Mouse (Mus musculus): ENCODE data around the gene Prkcz. TPM values are rescaled to one million over a fixed set of nuclear protein-coding genes. Genes with fewer than 3 reads are reported as not detected.

Gene Prkcz
- polyA plus RNA-seq, 1 experiment from 2014 or later, result 6.3 TPM

DNA sequence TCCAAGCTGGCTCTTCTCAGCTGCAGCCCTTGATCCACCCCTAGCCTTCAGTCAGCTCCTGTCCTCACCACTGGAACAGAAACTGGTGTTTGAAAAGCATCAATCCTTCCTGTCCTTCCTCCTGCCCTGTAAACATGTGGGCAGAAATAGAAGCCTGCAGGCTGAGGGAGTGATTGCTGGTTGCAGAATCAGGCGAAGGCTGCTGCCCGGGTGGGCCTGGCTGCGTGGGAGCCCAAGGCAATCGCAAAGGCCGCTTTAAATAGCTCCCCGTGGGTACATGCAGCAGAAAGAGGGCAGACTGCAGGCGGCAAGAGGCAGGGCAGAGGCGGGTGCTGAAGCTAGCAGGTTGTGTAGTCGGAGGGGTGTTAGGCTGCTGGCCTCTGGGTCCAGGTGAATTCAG is 21.6 kb upstream of the Prkcz start:
- no peak overlapping the region for H3K4me3 ChIP-seq
- H3K9me3 ChIP-seq (replicated peaks), result no peaks in the 10 kb centered on the region
- no peak overlapping the region for H3K9ac ChIP-seq
- H3K4me2 ChIP-seq, result no peak overlapping the region
- WGBS, result 25% methylated on average over 9 of the region's 9 CpGs
- H3K36me3 ChIP-seq, result no peaks in the 10 kb centered on the region
- H3K27ac ChIP-seq, result no peak overlapping the region
- peaks cover 20% of the 10 kb centered on the region for H3K27me3 ChIP-seq
- no peak for ATAC-seq (replicated peaks; ENCODE audit: insufficient number of reproducible peaks, insufficient read depth, low FRiP score, low read depth)
- no peaks in the 10 kb centered on the region for H3K4me1 ChIP-seq (replicated peaks)

DNA sequence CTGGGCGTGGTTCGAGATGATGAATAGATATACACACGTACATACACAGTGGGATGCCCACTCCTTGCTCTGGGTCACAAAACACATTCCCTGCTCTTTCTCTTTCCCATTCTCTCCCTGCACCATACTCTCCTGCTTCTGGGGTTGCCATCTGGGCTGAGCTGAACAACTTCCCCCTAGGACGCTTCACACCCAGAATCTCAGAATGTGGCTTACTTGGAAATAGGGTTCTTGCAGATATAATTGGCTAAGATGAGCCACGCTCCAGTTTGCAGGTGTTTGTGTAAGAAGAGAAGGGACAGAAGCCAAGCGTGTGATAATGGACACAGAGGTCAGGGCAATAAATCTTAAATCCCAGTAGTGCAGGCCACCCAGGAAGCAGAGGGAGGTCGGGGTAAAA is 20.8 kb upstream of the Prkcz start:
- Histone ChIP-seq H3K4me2 (no peak overlapping the region), H3K4me3 (no peak overlapping the region), H3K4me1 (replicated peaks) (no peaks in the 10 kb centered on the region), H3K9me3 (replicated peaks) (no peaks in the 10 kb centered on the region), H3K27ac (no peak overlapping the region), H3K9ac (no peak overlapping the region), H3K27me3 (peaks cover 20% of the 10 kb centered on the region), H3K36me3 (no peaks in the 10 kb centered on the region)
- no peak for ATAC-seq (replicated peaks; ENCODE audit: insufficient number of reproducible peaks, insufficient read depth, low FRiP score, low read depth)
- 55% methylated on average over 7 of the region's 7 CpGs for WGBS

DNA sequence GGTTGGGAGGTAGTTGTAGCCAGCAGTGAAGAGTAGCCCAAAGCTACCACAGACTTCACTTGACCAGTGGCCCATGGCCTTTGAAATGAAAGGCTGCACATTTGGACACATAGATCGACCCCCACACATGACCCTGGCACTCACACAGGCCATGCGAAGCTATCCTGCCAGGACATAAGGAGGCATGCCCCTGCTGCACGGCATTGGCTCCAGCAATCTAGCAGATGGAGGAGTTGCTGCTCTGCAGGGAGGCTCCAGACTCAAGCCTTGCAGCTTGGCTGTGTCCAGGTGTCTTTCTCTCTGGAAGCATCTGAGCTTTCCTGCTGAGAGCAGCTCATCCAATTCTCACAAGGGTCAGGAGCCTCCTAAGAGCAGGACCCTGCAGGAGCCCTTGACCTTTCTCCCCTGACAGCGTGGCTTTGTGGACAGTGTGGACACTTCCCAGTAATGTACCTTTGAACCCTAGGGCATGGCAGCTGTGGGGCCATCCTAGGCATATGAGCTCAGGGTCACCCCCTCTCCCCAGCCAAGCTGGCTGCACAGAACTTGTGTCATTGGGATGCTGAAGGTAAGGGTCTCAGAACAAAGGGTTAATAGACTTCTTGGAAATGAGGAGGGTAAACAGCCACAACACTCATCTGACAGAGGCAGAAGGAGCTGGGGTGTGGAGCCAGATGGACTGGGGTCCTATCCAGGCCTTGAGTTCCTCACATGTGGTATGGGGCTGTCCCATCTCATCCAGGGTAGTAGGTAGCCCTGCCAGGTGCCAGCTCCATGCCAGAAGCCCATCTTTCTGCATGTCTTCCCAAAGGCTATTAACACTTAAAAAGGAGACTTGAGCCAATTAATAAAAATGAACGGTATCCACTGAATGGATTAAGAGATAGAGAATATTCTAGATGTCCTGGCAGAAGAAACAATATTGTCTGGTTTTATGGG is 10.9 kb upstream of the Prkcz start:
- no peak overlapping the region for H3K27ac ChIP-seq
- ATAC-seq (replicated peaks; ENCODE audit: insufficient number of reproducible peaks, insufficient read depth, low FRiP score, low read depth), result no peak
- no peak overlapping the region for H3K4me2 ChIP-seq
- H3K4me1 ChIP-seq (replicated peaks), result no peaks in the 10 kb centered on the region
- WGBS, result 68% methylated on average over 5 of the region's 5 CpGs
- peaks cover 11% of the 10 kb centered on the region; the same call in 1 of the 2 replicates for H3K27me3 ChIP-seq
- H3K9ac ChIP-seq, result no peak overlapping the region
- H3K36me3 ChIP-seq, result no peaks in the 10 kb centered on the region
- H3K9me3 ChIP-seq (replicated peaks), result no peaks in the 10 kb centered on the region
- H3K4me3 ChIP-seq, result no peak overlapping the region

DNA sequence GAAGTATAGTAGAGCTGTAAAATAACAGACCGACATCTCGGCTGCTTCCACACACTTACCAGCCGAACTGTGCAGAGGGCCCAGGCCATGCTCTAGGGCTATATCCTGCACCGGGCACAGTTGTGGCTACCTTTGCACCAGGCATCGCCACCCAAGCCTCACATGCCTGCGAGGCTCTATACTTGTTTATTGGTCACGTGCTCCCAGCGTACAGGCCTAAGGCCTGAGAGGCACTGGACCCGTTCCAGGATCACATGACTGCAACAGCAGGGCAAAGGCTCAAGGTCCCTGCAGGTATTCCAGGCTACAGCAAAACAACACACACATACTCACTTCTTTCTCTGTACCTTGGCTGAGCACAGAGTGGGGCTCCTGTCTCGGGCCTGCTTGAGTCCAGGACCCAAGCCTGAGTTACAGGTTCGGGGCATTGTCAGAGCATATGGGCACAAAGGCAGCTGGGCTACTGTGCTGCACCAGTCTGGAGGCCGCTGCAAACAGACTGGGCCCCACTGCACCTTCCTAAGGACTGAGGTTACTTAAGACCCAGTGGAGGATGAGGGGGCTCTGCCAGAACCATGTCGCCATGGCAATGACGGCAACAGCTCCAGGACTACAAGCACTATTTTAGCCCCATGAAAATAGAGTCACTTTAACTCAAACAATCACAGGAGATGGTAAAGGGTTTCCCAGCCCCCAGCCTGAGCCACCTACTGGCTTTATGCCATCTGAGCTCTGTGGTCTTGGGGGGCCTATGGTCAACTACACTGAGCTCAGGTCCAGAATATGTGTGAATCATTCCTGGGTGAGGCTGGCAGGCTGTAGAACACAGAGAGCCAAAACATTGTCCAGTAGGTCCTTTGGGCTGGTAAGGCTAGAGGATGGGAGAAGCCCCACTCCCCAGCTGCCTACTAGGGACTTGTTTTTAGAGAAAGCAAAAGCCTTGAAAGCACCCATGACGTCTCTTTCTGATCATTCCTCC is 9.9 kb upstream of the Prkcz start:
- no peaks in the 10 kb centered on the region for H3K9me3 ChIP-seq (replicated peaks)
- no peak overlapping the region for H3K27ac ChIP-seq
- peaks cover 17% of the 10 kb centered on the region for H3K27me3 ChIP-seq
- no peak for ATAC-seq (replicated peaks; ENCODE audit: insufficient number of reproducible peaks, insufficient read depth, low FRiP score, low read depth)
- no peaks in the 10 kb centered on the region for H3K4me1 ChIP-seq (replicated peaks)
- WGBS, result 77% methylated on average over 15 of the region's 15 CpGs
- H3K9ac ChIP-seq, result no peak overlapping the region
- H3K4me2 ChIP-seq, result no peak overlapping the region
- no peaks in the 10 kb centered on the region for H3K36me3 ChIP-seq
- no peak overlapping the region for H3K4me3 ChIP-seq

DNA sequence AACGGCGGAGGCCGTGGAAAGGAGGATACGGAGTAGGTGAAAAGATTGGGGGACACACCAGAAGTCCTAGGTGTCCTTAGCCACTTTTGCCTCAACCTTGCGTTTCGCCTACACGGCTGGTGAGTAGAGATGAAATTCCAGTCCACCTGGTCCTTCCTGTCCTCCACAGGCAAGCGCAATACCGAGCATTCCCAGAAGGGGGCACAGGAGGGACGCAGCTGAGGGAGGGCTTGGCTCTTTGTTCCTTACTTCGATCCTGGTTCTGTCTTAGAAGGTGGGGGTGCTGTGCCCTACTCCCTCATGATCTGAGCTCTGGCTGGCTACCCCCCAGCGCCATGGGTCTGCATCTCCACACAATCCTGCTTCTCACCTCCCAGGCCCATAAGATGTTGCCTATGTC is 7.5 kb upstream of the Prkcz start:
- Histone ChIP-seq H3K4me2 (no peak overlapping the region), H3K9me3 (replicated peaks) (no peaks in the 10 kb centered on the region), H3K4me1 (replicated peaks) (no peaks in the 10 kb centered on the region), H3K27ac (no peak overlapping the region), H3K27me3 (peaks cover 38% of the 10 kb centered on the region), H3K9ac (no peak overlapping the region), H3K36me3 (no peaks in the 10 kb centered on the region), H3K4me3 (no peak overlapping the region)
- no peak for ATAC-seq (replicated peaks; ENCODE audit: insufficient number of reproducible peaks, insufficient read depth, low FRiP score, low read depth)
- 29% methylated on average over 12 of the region's 12 CpGs for WGBS

DNA sequence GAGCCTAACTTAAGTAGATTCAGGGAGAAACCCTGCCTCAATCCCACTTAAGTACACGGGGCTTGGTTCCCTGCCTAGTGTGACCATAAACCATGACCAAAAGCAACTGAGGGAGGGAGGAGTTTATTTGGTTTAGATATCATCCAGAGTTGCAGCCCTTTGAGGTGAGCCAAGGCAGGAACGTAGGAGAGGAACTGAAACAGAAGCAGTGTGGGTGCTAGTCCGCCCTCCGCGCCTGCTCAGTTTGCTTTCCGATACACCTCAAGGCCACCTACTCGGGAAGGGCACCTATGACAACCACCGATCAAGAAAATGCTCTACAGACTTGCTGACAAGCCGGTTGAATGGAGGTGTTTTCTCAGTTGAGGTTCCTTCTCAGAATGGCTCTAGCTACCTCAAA is 6.6 kb upstream of the Prkcz start:
- no peak overlapping the region for H3K9ac ChIP-seq
- peaks cover 46% of the 10 kb centered on the region for H3K27me3 ChIP-seq
- 79% methylated on average over 9 of the region's 9 CpGs for WGBS
- no peaks in the 10 kb centered on the region for H3K9me3 ChIP-seq (replicated peaks)
- ATAC-seq (replicated peaks; ENCODE audit: insufficient number of reproducible peaks, insufficient read depth, low FRiP score, low read depth), result no peak
- H3K4me1 ChIP-seq (replicated peaks), result no peaks in the 10 kb centered on the region
- no peak overlapping the region for H3K4me2 ChIP-seq
- H3K4me3 ChIP-seq, result no peak overlapping the region
- no peak overlapping the region for H3K27ac ChIP-seq
- no peaks in the 10 kb centered on the region for H3K36me3 ChIP-seq

DNA sequence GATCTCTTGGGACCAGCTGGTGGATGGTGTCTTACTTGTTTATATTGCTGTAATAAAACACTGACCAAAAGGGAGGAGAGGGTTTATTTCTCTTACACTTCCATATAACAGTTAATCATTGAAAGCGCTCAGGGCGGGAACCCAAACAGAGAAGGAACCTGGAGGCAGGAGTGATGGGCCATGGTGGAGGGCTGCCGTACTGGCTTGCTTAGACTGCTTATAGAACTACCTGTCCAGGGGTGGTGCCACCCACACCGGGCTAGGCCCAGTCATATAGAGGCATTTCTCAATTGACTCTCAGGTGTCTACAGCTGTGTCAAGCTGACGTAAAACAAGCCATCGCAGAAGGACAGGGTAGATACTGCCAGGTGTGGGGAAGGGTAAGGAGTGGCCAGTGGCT is 5.6 kb upstream of the Prkcz start:
- Histone ChIP-seq H3K4me2 (no peak overlapping the region), H3K9ac (no peak overlapping the region), H3K27ac (no peak overlapping the region), H3K9me3 (replicated peaks) (no peaks in the 10 kb centered on the region), H3K36me3 (no peaks in the 10 kb centered on the region), H3K4me3 (no peak overlapping the region), H3K4me1 (replicated peaks) (peaks cover under 1% of the 10 kb centered on the region), H3K27me3 (peaks cover 56% of the 10 kb centered on the region)
- 80% methylated on average over 6 of the region's 6 CpGs for WGBS
- ATAC-seq (replicated peaks; ENCODE audit: insufficient number of reproducible peaks, insufficient read depth, low FRiP score, low read depth), result no peak

DNA sequence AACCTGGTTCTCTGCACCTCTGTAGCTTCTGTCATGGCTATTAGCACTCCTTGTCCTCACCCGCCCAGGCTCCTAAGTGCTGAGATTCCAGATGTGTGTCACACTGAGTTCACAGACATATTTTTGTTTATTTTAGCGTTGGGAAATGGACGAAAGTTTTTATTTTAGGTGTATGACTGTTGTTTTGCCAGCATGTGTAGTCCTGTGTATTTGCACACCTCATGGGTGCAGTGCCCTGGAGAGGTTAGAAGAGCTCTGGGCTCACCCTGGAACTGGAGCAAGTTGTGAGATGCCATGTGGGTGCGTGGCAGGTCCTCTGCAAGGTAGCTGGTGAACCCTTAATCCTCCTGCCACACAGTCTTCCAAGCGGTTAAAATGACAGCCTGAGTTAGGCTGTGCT is 1.3 kb upstream of the Prkcz start:
- peaks cover 90% of the 10 kb centered on the region for H3K27me3 ChIP-seq
- no peak overlapping the region for H3K9ac ChIP-seq
- 30% methylated on average over 5 of the region's 5 CpGs for WGBS
- ATAC-seq (replicated peaks; ENCODE audit: insufficient number of reproducible peaks, insufficient read depth, low FRiP score, low read depth), result no peak
- no peak overlapping the region for H3K27ac ChIP-seq
- 0 out of 2 replicates have a peak overlapping the region, but pooled peaks have one; percentile 54 for H3K4me3 ChIP-seq
- no peaks in the 10 kb centered on the region for H3K36me3 ChIP-seq
- H3K9me3 ChIP-seq (replicated peaks), result no peaks in the 10 kb centered on the region
- peak overlapping the region; percentile 69; the same call in 1 of the 2 replicates for H3K4me2 ChIP-seq
- H3K4me1 ChIP-seq (replicated peaks), result peaks cover 11% of the 10 kb centered on the region

DNA sequence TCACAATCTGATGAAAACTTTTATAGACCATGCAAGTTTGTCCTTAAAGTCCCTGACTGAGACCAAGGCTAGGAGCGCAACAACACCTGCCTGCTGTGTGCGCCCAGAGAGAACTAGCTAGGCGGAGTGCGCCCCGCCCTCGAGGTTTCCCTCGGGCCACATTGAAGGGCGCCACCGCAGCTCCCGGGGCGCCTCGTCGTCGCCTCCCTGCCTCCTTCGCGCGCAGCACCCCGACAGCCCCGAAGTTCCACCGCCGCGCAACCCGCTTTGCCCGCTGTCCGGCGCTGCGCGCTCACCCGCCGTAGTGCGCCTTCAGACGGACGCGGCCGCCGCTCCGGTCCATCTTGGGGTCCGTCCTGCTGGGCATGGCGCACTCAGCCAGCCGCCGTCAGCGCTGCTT is 305 bp downstream of the Prkcz start:
- no peak overlapping the region for H3K27ac ChIP-seq
- ATAC-seq (replicated peaks; ENCODE audit: insufficient number of reproducible peaks, insufficient read depth, low FRiP score, low read depth), result no peak

DNA sequence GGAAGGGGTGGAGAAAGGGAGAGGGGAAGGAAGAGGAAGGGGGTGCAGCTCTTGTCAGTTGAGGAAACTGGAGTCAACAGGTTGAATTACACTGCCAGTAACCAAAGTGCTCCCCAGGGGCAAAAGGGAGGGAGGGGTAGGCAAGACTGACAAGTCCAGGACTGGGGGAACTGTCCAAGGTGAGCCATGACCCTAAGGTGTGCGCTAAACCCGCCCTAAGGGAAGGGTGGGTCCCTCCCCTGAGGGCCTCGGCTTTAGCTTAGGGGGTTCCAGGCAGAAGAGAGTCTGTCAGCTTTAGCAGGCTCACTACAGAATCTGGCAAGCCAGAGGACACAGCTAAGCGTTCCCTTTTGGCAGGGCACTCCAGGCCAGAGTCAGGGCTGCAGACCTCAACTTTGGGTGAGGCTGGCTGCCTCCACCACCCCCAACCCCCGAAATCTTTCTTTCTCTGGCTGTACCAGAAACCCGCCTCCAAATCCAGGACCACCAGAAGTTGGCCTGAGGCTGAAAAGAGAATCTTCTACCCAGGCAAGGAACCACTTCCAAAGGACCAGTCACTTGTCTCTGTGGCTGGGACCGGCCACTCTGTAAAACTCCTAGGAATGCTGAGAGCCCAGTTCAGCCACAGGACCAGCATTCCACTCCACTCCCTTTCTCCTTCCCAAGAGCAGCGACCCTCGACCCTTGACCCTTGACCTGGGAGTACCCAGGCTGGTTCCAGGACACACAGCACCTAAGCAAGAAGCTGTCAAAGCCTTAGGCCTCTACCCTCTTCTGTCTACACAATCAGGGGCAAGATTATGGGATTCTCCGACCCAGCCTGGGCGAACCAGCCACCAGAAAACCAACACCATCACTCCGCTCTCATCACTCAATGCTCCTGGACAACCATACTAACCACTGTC is 1.3 kb downstream of the Prkcz start:
- no peak for ATAC-seq (replicated peaks; ENCODE audit: insufficient number of reproducible peaks, insufficient read depth, low FRiP score, low read depth)
- H3K4me1 ChIP-seq (replicated peaks), result peaks cover 11% of the 10 kb centered on the region
- H3K9ac ChIP-seq, result no peak overlapping the region
- no peak overlapping the region for H3K4me2 ChIP-seq
- 41% methylated on average over 12 of the region's 12 CpGs for WGBS
- no peak overlapping the region for H3K4me3 ChIP-seq
- peaks cover 72% of the 10 kb centered on the region for H3K27me3 ChIP-seq
- H3K27ac ChIP-seq, result no peak overlapping the region
- H3K36me3 ChIP-seq, result no peaks in the 10 kb centered on the region
- no peaks in the 10 kb centered on the region for H3K9me3 ChIP-seq (replicated peaks)

More for the DNA sequence above, 305 bp downstream of the Prkcz start:
- H3K36me3 ChIP-seq, result no peaks in the 10 kb centered on the region
- peaks cover 82% of the 10 kb centered on the region for H3K27me3 ChIP-seq
- under 1% methylated on average over 42 of the region's 42 CpGs for WGBS
- peak overlapping the region; percentile 69 for H3K4me2 ChIP-seq
- H3K9me3 ChIP-seq (replicated peaks), result no peaks in the 10 kb centered on the region
- H3K9ac ChIP-seq, result peak overlapping the region; percentile 33; the same call in 1 of the 2 replicates
- H3K4me1 ChIP-seq (replicated peaks), result peaks cover 11% of the 10 kb centered on the region
- H3K4me3 ChIP-seq, result peak overlapping the region; percentile 54
